Mouse (Mus musculus) intestine, embryonic 15.5 days (tissue): Measurements from ENCODE around the gene Ube2e1. TPM values are rescaled to one million over a fixed set of nuclear protein-coding genes. Genes with fewer than 3 reads are reported as not detected.

ENCODE experiments used
- ATAC-seq: fragments of 200-750 bp; cut with Nextera tagmentation; 2 replicates; pipeline ENCODE4 v1.8.0; 2017; ENCODE audit warnings: moderate TSS enrichment, moderate library complexity
- H3K27ac ChIP-seq: fragments of 300-500 bp; sonication (generic); 2 replicates; pipeline ENCODE4 v1.5.1; 2015; ENCODE audit warnings: mild to moderate bottlenecking, inconsistent platforms
- H3K27me3 ChIP-seq: fragments of 300-500 bp; sonication (generic); replicated peaks from 2 replicates; pipeline ENCODE4 v1.6.1; 2015; ENCODE audit warnings: inconsistent platforms
- H3K36me3 ChIP-seq: fragments of 300-500 bp; sonication (generic); 2 replicates; pipeline ENCODE4 v1.6.1; 2015; ENCODE audit warnings: inconsistent platforms
- H3K4me1 ChIP-seq: fragments of 300-500 bp; sonication (generic); replicated peaks from 2 replicates; pipeline ENCODE4 v1.6.1; 2015; ENCODE audit warnings: inconsistent platforms
- H3K4me2 ChIP-seq: fragments of 300-500 bp; sonication (generic); replicated peaks from 2 replicates; pipeline ENCODE4 v1.6.1; 2015; ENCODE audit warnings: mild to moderate bottlenecking, inconsistent platforms
- H3K4me3 ChIP-seq: fragments of 300-500 bp; sonication (generic); replicated peaks from 2 replicates; pipeline ENCODE4 v1.5.1; 2015; ENCODE audit warnings: inconsistent platforms
- H3K9ac ChIP-seq: fragments of 300-500 bp; sonication (generic); 2 replicates; pipeline ENCODE4 v1.6.1; 2015; ENCODE audit warnings: inconsistent platforms
- H3K9me3 ChIP-seq: fragments of 300-500 bp; sonication (generic); 2 replicates; pipeline ENCODE4 v1.6.1; 2016; ENCODE audit warnings: inconsistent platforms
- WGBS: fragments of 180-500 bp; shearing (Covaris S2); methylation state at CpG from one replicate; pipeline ENCODE4 v1.1.7; 2015; 5-methylcytosine and 5-hydroxymethylcytosine counted together
- polyA plus RNA-seq: library from polyadenylated mRNA; unstranded; fragments of >200 nt; fragmentation: Nextera tagmentation; extraction: Ambion mirVana; gene quantifications from 2 replicates; pipeline ENCODE4 v1.2.1, GENCODE M21; 2015

The Ube2e1 gene
- polyA plus RNA-seq, 1 experiment from 2014 or later, result 130 TPM

DNA sequence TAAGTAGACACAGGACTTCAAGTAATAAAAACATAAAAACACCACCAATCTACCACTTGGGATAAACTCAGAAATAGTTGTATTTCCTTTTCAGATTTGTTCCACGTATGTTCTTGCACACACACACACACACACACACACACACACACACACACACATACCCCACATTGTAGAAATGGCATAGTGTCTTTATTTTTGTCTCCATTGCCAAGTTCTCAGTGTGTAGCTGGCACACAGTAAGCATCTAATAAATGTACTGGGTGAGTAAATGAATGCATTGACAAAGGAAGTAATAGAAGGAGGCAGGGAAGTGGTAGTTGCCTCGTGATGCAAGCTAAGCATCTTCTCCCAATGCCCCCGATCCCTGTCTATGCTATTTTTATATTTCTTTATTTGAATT lies 21.3 kb upstream of the Ube2e1 start:
- H3K27ac ChIP-seq, result no peak overlapping the region
- H3K36me3 ChIP-seq, result no peaks in the 10 kb centered on the region
- no peaks in the 10 kb centered on the region for H3K9me3 ChIP-seq
- H3K4me3 ChIP-seq, result no peak overlapping the region
- H3K27me3 ChIP-seq, result no peaks in the 10 kb centered on the region
- H3K9ac ChIP-seq, result no peak overlapping the region
- WGBS, result 69% methylated on average over 3 of the region's 3 CpGs
- ATAC-seq, result no peak
- H3K4me2 ChIP-seq, result no peak overlapping the region
- no peaks in the 10 kb centered on the region for H3K4me1 ChIP-seq

DNA sequence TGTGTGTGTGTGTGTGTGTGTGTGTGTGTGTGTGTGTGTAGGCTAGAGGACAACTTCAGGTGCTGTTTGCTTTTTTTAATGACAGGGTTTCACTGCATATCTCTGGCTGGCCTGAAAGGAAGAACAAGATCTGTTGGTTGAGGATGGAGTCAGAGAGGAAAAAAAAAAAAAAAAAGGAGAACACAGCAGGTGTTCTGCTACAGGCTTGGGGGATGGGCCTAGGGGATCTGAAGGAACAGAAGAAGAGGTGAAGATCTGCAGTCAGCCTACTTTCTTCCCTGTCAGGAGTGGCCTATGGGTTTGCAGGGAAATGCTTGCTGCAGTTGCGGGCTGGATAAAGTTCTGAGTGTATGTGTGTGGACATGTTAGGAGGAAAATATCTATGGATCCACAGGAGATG lies 19.0 kb upstream of the Ube2e1 start:
- Histone ChIP-seq H3K36me3 (no peaks in the 10 kb centered on the region), H3K4me3 (no peak overlapping the region), H3K4me1 (no peaks in the 10 kb centered on the region), H3K9me3 (no peaks in the 10 kb centered on the region), H3K4me2 (no peak overlapping the region), H3K27ac (no peak overlapping the region), H3K9ac (no peak overlapping the region), H3K27me3 (no peaks in the 10 kb centered on the region)
- 86% methylated on average over 1 of the region's 1 CpGs for WGBS
- no peak for ATAC-seq

DNA sequence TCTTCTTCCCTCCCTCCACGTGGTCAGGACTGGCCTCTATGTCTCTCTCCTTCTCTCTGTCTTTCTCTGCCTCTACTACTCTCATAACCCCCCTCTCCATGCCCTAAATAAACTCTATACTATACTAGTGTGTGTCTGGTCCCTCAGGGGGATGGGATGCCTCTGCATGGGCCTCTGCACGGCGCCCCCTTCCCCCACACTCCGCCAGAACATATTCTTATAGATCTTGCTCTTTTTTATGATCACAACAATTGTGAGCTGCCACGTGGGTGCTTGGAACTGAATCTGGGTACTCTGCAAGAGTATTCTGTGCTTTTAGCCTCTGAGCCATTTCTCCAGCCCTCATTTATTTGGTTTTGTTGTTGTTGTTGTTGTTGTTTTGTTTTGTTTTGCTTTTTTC lies 18.2 kb upstream of the Ube2e1 start:
- Histone ChIP-seq H3K4me2 (no peak overlapping the region), H3K27ac (no peak overlapping the region), H3K9me3 (no peaks in the 10 kb centered on the region), H3K27me3 (no peaks in the 10 kb centered on the region), H3K4me3 (no peak overlapping the region), H3K36me3 (no peaks in the 10 kb centered on the region), H3K9ac (no peak overlapping the region), H3K4me1 (no peaks in the 10 kb centered on the region)
- WGBS, result 60% methylated on average over 5 of the region's 5 CpGs
- no peak for ATAC-seq

DNA sequence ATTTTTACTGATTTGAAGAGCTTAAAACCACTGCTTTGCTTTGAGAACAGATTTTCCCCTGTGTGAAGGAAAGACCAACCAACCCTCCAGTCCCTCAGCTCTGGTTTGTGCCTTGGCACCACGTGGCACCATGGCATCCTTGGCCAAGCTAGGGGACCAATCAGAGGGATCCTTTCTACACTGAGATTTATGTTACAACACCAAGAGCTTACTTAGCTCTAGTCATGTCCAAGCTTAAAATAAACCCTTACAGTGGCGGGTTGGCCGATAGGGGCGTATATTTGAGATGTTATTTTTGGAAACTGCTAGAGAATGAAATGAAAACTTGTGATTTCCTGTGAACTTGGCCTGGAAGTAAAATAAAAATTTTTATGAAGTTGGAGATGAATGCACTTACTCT lies 11.9 kb upstream of the Ube2e1 start:
- no peaks in the 10 kb centered on the region for H3K27me3 ChIP-seq
- 65% methylated on average over 4 of the region's 4 CpGs for WGBS
- H3K4me3 ChIP-seq, result no peak overlapping the region
- H3K4me1 ChIP-seq, result no peaks in the 10 kb centered on the region
- H3K27ac ChIP-seq, result no peak overlapping the region
- H3K9ac ChIP-seq, result no peak overlapping the region
- no peak overlapping the region for H3K4me2 ChIP-seq
- no peaks in the 10 kb centered on the region for H3K36me3 ChIP-seq
- H3K9me3 ChIP-seq, result no peaks in the 10 kb centered on the region
- no peak for ATAC-seq

DNA sequence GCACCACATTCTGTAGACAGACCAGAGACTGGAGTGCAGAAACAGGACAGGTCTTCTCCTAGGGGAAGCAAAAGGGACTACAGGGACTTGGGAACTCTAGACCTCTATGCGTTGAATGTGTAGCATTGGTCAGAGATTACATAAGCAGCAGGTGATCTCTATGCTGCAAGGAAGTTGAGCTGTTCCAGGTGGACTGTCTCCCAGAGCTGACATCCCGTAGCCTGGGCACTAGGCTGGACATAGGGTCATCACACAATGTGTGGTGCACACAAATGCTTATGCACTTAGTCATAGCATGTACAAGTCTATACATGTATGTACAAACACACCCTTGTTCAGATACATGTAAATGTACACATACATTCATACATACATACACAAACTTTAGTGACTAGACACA lies 11.1 kb upstream of the Ube2e1 start:
- no peak overlapping the region for H3K4me2 ChIP-seq
- WGBS, result 83% methylated on average over 2 of the region's 2 CpGs

DNA sequence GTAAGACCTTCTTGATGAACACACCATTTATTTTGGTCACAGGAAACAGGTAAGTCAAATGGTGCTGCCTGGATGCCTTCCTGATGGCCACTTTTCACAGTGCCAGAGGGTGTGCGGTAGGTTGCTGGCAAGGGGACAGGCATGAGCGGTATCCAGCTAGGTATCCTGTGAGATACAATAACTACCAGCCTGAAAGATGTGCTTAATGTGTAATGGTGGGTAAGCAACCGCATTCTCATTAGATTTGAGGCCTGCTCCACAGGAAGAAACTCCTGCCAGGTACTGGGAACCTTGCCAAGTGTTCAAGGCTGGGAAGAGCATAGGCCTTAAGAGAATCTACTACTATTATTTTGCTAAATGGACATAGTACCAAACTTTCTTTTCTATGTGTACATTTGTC lies 9.4 kb upstream of the Ube2e1 start:
- no peak overlapping the region for H3K27ac ChIP-seq
- no peaks in the 10 kb centered on the region for H3K4me1 ChIP-seq
- H3K9me3 ChIP-seq, result no peaks in the 10 kb centered on the region
- ATAC-seq, result no peak
- WGBS, result 86% methylated on average over 3 of the region's 3 CpGs
- no peak overlapping the region for H3K4me3 ChIP-seq
- no peak overlapping the region for H3K9ac ChIP-seq
- no peaks in the 10 kb centered on the region for H3K27me3 ChIP-seq
- H3K4me2 ChIP-seq, result no peak overlapping the region
- H3K36me3 ChIP-seq, result no peaks in the 10 kb centered on the region

More for the DNA sequence above, 11.1 kb upstream of the Ube2e1 start:
- Histone ChIP-seq H3K36me3 (no peaks in the 10 kb centered on the region), H3K9me3 (no peaks in the 10 kb centered on the region), H3K27me3 (no peaks in the 10 kb centered on the region), H3K4me3 (no peak overlapping the region), H3K27ac (no peak overlapping the region), H3K9ac (no peak overlapping the region), H3K4me1 (no peaks in the 10 kb centered on the region)
- ATAC-seq, result no peak

DNA sequence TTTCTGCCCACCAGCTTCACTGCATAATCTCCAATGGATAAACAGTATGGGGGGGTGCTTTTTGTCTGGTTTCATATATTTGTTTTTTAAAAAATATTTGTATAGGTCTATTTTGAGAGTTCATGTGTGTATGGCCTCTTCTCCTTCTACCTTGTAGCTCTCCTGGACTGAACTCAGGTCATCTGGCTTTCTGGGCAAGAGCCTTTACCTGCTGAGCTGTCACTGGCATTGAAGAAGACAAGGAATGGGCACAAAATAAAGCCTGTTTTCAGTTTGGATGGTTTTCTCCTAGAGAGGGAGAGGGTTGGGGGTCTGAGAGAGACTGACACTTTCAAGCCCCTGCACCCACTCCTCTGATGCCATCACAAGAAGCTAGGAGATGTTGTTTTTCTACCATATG lies 4.4 kb upstream of the Ube2e1 start:
- no peak overlapping the region for H3K9ac ChIP-seq
- H3K27me3 ChIP-seq, result no peaks in the 10 kb centered on the region
- no peak overlapping the region for H3K4me3 ChIP-seq
- no peak overlapping the region for H3K4me2 ChIP-seq
- no peaks in the 10 kb centered on the region for H3K36me3 ChIP-seq
- no peaks in the 10 kb centered on the region for H3K4me1 ChIP-seq
- H3K9me3 ChIP-seq, result no peaks in the 10 kb centered on the region
- H3K27ac ChIP-seq, result no peak overlapping the region
- ATAC-seq, result no peak

DNA sequence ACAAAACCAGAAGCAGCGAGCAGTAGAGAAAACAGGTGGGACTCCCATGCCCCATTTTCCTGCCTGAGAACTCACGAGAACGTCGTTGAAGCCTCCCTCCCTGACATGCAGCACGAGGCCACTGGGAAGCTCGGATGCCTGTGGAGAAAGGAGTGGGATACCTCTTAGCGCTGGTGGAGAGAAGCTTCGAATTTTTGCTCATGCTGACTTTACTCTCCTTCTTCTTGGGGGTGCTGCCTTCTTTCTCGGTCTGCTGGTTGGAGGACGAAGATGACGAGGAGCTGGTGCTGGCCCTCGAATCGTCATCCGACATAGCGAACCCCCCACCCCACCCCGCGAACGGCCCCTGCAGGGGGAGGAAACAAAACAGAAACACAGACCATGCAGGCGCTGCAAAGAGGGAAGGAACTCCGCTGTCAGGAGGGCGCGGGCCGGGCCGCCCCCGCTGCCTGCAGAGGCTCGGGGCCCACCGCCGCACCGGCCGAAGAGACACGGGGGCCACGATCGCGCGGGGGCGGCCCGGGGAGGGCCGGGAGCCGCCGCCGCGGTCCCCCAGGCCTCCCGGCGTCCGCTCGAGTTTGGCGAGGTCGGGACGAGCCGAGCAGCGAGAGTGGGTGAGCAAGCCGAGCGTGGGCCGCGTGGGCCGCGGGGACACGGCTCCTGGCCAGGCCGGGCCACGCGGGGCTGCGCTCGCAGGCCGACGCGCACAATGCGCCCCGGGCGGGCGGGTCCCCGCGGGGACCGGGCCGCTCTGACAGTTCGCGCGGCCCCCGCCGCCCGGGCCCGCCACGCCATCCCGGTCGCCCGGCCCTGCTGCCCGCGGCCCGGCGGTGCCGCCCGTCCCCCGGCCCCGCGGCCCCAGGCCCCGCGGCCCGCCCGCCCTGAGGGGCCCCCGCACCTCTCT lies 618 bp downstream of the Ube2e1 start:
- peak overlapping the region; percentile 88 for H3K4me3 ChIP-seq
- peak overlapping the region; percentile 93 for H3K9ac ChIP-seq
- no peaks in the 10 kb centered on the region for H3K27me3 ChIP-seq
- WGBS, result under 1% methylated on average over 57 of the region's 99 CpGs
- peaks cover 9% of the 10 kb centered on the region; the same call in 1 of the 2 replicates for H3K4me1 ChIP-seq
- H3K9me3 ChIP-seq, result no peaks in the 10 kb centered on the region
- ATAC-seq, result peak; percentile 87
- H3K4me2 ChIP-seq, result peak overlapping the region; percentile 85
- H3K36me3 ChIP-seq, result no peaks in the 10 kb centered on the region
- H3K27ac ChIP-seq, result peak overlapping the region; percentile 83

DNA sequence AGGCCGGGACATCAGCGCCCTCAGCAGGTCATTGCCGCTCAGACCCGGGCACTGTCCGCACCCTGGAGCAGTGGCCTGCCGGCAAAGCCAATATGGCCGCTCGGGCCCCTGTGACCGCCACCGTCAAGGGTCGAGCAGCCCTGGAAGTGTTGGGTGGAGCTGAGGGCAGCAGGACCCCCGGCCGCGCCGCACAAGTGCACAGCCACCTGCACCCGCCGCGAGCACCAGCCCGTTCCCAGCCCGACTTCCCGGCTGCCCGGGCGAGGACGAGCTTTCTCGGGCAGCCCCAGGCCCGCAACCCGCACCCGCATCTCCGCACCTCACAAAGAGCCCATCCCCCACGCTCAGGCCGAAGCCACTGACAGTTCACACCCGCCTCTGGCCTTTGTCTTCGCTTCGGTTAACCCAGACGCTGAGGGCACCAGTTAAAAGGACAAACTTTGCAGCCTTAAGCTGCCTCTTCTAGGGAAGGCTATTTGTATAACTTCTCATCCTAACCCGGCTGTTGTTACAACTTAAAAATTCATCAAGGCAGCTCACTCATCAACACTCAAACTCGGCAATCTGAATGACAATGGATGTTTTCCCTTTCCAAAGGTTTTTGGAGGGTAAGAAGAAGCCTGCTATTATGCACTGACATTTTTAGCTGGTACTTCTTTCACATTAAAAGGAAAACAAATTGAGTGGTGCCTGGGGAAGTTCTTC lies 4.5 kb downstream of the Ube2e1 start:
- peak overlapping the region; percentile 40 for H3K4me3 ChIP-seq
- ATAC-seq, result 0 out of 2 replicates have a peak, but pooled peaks have one; percentile 11
- H3K9ac ChIP-seq, result peak overlapping the region; percentile 39
- no peaks in the 10 kb centered on the region for H3K27me3 ChIP-seq
- H3K36me3 ChIP-seq, result no peaks in the 10 kb centered on the region
- peak overlapping the region; percentile 76 for H3K4me2 ChIP-seq
- no peaks in the 10 kb centered on the region for H3K9me3 ChIP-seq
- peaks cover 9% of the 10 kb centered on the region; the same call in 1 of the 2 replicates for H3K4me1 ChIP-seq
- WGBS, result 4% methylated on average over 37 of the region's 37 CpGs
- no peak overlapping the region for H3K27ac ChIP-seq

DNA sequence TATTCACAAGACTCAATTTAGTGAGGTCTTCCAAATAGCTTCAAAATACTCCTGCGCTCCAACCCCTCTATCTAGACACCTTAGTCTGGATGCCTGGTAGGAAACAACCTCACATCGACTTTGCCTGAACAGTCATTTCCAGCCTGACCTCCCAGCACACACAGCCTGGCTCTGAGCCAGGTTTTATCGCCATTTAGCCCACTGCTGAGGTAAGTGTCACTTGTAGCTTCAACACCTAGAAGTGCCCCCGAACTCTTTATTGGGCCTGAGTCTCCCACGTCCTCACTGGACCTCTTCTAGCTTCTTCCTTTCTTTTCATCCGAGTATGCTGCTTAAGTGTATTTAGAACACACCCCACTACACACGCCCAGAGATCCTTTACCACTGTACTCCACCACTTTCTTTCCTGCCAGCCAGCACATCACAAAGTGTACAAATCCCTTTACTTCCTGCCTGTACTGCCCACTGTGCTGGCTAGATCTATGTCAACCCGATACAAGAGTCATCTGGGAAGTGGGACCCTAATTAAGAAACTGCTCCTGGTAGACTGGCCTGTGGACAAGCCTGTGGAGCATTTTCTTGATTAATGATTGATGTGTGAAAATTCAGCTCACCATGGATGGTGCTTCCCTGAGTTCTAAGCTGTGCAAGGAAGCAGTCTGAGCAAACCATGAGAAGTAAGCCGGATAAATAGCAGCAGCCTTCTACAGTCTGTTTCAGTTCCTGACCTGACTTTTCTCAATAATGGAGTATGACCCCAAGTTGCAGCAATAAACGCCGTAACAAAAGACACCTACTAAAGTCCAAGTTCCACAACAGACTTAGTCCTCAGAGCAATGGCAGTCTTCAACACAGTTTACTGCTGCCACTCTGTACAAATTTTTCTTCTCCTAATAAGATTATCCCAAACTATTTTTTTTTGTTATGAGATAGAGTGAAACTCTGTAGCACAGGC lies 13.9 kb downstream of the Ube2e1 start:
- Histone ChIP-seq H3K36me3 (no peaks in the 10 kb centered on the region), H3K4me2 (no peak overlapping the region; the same call in 1 of the 2 replicates), H3K9ac (no peak overlapping the region), H3K27ac (peak overlapping the region; percentile 3; the same call in 1 of the 2 replicates), H3K4me3 (no peak overlapping the region), H3K9me3 (no peaks in the 10 kb centered on the region), H3K4me1 (no peaks in the 10 kb centered on the region), H3K27me3 (no peaks in the 10 kb centered on the region)
- peak; percentile 79 for ATAC-seq
- WGBS, result 65% methylated on average over 11 of the region's 11 CpGs

DNA sequence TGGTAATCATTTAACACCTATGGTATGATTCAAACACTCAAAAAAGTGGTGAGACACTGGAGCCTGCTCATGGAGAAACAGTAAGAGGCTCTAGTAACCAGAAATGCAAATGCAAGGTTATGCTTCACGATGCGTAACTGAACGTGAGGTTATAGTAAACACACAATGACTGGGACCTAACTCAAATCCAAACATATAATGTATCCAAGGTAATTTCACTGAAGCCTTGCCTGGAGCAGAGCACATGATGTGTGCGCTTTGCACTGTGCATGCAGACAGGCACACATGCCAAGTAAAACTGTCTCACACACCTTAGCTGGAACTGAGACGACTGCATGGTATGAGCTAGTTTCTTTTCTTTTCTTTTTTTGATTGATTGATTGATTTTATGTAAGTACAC lies 27.5 kb downstream of the Ube2e1 start:
- Histone ChIP-seq H3K9me3 (no peaks in the 10 kb centered on the region), H3K27me3 (no peaks in the 10 kb centered on the region), H3K36me3 (no peaks in the 10 kb centered on the region), H3K9ac (no peak overlapping the region), H3K4me3 (no peak overlapping the region), H3K4me1 (no peaks in the 10 kb centered on the region), H3K4me2 (no peak overlapping the region), H3K27ac (no peak overlapping the region)
- WGBS, result 76% methylated on average over 5 of the region's 5 CpGs
- ATAC-seq, result no peak

DNA sequence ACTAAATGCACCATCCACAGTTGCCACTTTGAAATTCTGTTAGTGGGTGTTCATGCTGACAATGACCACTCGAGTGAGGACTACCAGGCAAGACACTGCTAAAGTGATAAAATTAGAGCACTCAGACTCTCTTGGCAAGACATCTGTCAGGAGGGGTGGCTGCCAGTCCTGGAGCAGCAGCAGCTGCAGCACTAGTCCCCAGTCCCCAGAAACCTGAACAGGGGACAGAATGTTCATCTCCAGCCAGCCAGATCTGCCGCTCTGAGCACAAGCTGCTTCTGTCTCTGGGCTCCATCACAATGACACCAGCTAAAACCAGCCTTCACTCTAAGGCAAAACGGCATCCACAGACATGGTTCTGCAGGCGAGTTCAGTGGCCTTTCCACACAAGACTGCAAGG lies 28.4 kb downstream of the Ube2e1 start:
- no peaks in the 10 kb centered on the region for H3K4me1 ChIP-seq
- H3K4me3 ChIP-seq, result no peak overlapping the region
- 54% methylated on average over 4 of the region's 4 CpGs for WGBS
- H3K27me3 ChIP-seq, result no peaks in the 10 kb centered on the region
- H3K9ac ChIP-seq, result no peak overlapping the region
- no peaks in the 10 kb centered on the region for H3K9me3 ChIP-seq
- no peak overlapping the region for H3K4me2 ChIP-seq
- no peak for ATAC-seq
- H3K27ac ChIP-seq, result no peak overlapping the region
- H3K36me3 ChIP-seq, result no peaks in the 10 kb centered on the region
